Mouse (Mus musculus): ENCODE data around the gene Timm10.

GRCm38 (mm10) chr2:84843654-84844053, 16.9 kb downstream of the Timm10 start:
- no peak for TF ChIP-seq CTCF (IDR thresholded peaks at IDR 0.05; ENCODE audit: borderline replicate concordance, extremely low read depth, insufficient read depth, insufficient read length)
- TF ChIP-seq POLR2A (IDR thresholded peaks at IDR 0.05; ENCODE audit: borderline replicate concordance, extremely low read depth, insufficient read depth, insufficient read length, poor library complexity, severe bottlenecking) = no peak

Measured in brain, embryonic 14.5 days (tissue).